Mouse (Mus musculus) liver, embryonic 14.5 days (tissue): ENCODE results near the gene Ndufab1.

ENCODE experiments used
- CTCF ChIP-seq: IDR thresholded peaks from 2 replicates; pipeline ENCODE4 v1.5.1; 2016; ENCODE audit warnings: antibody characterized with exemption, low read depth, control low read depth
- EP300 ChIP-seq: IDR thresholded peaks from 2 replicates; pipeline ENCODE4 v1.6.1; 2016; ENCODE audit warnings: antibody characterized with exemption, low read depth

DNA sequence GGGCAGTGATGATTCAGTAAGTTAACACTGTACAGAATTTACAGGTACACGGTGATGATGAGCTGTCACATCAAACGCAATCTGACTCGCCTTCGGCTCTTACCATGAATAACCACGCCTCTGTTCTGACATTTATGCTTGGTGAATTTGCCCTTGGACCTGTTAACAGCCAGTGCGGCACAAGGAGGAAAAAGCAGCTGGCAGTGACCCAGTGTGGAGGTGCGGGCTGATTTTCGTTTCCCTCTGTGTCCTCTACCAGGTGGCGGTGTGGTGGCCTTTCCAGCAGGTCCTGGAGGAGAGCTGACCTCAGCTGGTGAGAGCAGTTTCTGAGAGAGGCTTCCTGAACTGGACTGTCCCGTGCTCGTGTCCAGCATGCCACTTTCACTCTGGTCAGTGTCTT, 25.3 kb upstream of the Ndufab1 start:
- TF ChIP-seq CTCF, result no peak
- TF ChIP-seq EP300, result no peak
